Mouse (Mus musculus): Measurements from ENCODE around the gene Sgsm2.

The Sgsm2 gene

GRCm38 (mm10) chr11:74896901-74897677 is at the start of gene Sgsm2:
TSS of gene Sgsm2 (minus strand) at chr11:74897060.
- peak; percentile 79 for DNase-seq (ENCODE audit: low read depth, low spot score)

DNA sequence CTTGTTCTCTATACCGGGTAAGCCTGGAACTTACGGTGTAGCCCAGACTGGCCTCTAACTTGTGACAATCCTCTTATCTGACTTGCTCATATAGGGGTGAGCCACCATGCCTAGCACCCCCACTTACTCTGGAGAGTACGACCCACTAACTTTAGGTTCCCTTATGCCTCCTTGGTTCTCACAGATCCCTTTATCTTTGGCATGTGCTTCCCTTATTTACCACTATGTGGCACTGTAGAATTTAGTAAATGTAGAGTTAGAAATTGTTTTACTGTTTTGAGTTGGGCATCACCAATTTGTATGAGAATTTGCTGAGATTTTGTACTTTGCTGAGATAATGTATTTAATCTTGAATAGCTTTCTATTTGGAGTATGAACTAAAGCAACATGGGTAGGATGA is 49.5 kb upstream of the Sgsm2 start:
- peak; percentile 62 for DNase-seq (ENCODE audit: low read depth, low spot score)

DNA sequence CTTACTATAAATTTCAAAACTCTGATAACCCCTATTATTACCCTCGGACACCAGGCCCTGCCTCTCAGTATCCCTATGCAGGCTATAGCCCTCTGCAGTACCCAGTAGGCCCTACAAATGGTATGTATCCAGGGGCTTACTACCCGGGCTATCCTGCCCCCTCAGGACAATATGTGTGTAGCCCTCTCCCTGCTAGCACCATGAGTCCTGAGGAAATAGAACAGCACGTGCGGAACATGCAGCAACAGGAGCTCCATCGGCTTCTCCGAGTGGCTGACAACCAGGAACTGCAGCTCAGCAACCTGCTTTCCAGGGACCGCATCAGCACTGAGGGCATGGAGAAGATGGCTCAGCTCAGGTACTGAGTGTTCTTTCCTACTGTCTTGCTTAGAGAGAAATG is 33.5 kb upstream of the Sgsm2 start:
- no peak for DNase-seq (ENCODE audit: low read depth, low spot score)

- DNase-seq (ENCODE audit: low read depth, low spot score) = no peak
Observed at GRCm38 (mm10) chr11:74929111-74929510, 32.3 kb upstream of the Sgsm2 start.

DNA sequence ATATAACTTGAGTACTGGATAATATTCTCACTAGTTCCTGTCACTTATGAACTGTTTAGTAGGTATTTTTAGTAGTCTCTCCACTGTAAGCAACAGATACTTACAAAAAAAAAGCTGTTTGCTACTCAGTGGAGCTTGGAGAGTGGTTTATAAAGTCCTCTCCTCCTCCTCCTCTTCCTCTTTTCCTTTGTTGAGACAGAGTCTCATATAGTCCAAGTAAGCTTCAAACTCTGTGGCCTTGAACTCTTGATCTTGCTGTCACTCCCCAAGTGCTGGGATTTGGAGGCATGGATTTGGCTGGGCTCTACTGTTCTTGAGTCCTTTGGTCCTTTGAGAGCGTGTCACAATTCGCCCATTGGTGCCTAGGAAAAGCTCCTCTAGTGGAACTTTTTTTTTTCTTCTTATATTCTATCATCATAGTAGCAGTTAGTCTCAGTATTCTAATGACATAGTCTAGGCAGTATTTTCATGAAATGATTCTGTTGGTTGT is 30.4 kb upstream of the Sgsm2 start:
- no peak for DNase-seq (ENCODE audit: low read depth, low spot score)

DNA sequence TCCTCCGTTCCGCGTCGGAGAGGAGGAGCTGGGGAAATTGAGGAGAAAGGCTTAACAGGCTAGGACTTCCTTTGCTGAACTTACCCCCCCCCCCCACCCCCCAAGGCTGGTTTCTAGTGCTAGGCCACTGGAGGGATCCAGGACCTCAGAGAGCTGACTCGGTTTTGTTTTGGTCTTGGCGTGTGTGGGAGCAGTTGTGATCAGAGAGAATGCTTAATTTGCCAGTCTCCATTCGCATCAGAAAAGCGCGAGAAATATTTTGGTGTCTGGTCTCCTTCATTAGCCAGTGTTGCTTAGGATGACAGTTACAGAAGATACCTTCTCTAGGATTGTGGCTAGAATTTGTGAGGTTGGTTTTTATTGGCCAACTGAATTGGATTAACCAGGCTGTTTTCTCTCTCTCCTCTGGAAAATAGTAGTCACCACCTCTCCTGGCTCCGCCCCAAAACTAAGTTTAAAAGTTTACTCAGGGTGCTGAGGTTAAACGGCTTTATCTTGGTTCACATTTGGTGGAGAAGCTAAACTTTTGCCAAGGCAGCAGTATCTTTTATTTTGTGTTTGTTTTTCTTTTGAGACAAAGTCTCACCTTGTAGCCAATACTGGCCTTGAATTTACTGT is 29.6 kb upstream of the Sgsm2 start:
- DNase-seq (ENCODE audit: low read depth, low spot score) = peak; percentile 80

DNA sequence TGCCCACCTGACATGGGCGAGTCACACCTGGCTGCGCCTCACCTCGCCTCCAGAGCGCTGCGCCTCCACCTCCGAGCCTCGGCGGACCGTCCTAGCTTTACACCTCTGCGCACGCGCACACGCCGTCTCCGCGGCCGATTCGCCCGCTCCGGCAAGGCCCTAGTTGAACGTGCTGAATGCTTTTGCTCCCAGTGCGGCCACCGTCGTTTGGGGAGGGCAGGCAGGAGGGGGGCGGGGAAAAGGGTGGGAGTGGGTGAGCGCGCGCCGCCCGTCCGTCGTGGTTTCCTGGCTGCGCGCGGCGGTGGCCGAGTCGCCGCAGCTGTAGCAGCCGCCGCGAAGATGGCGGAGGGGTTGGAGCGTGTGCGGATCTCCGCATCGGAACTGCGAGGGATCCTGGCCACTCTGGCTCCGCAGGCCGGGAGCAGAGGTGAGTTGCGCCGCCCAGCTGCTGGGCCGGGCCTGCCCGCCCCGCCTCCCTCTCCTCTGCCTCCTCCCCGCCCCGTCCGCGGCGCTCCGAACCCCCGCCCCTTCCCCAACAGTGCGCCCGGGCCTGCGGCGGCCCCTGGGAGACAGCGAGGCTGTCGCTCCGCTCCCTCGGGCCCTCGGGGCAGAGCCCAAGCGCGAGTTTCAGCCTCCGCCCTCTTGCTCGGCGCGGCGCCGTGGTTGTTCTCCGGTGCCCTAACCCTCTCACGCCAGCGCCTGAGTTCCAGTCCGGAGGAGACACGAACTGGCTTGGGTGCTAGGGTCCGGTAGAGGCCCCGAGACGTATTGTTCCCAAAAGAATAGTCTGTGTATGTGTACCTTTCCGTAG is 28.9 kb upstream of the Sgsm2 start, which contains the start of the genes Smg6 and Srr:
Gene Smg6, plus strand, starts transcription at position 247 of the 811 bp plus-strand sequence.
Gene Srr, minus strand, starts transcription at position 372 of the 811 bp plus-strand sequence.
- DNase-seq (ENCODE audit: low read depth, low spot score) = peak; percentile 98

DNA sequence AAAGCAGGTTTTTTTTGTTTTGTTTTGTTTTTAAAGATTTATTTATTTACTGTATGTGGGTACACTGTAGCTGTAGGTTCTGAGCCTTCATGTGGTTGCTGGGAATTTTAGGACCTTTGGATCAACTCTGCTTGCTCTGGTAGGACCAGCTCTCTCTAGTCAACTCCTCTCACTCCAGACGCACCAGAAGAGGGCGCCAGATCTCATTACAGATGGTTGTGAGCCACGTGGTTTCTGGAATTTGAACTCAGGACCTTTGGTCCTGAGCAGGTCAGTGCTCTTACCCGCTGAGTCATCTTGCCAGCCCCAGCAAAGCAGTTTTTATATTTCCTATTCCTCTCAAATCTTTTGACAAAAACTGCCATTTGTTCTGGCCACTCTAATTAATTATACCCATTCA is 27.3 kb upstream of the Sgsm2 start:
- peak; percentile 53 for DNase-seq (ENCODE audit: low read depth, low spot score)

- DNase-seq (ENCODE audit: low read depth, low spot score) = no peak
Observed at GRCm38 (mm10) chr11:74919249-74919648, 22.4 kb upstream of the Sgsm2 start.

DNA sequence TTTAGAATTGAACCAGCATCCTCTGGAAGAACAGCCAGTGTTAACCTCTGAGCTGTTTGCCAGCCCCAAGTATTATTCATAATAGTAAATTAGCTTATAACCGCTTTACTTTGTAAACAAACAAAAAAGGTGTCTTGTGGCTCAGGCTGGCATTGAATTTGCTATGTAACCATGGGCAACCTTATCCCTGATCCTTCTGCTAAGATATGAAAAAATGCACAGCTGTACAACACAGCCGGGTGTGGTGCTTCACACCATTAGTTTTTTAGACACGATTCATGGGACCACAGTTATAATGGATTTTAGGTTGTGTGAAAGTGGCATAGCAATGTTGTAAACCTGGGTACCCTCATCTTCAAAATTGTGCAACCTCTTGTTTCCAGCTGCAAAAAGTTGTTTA is 15.6 kb upstream of the Sgsm2 start:
- DNase-seq (ENCODE audit: low read depth, low spot score) = no peak

GRCm38 (mm10) chr11:74909978-74910377 is 13.1 kb upstream of the Sgsm2 start:
- no peak for DNase-seq (ENCODE audit: low read depth, low spot score)

GRCm38 (mm10) chr11:74908618-74909399 is 11.9 kb upstream of the Sgsm2 start:
- no peak for DNase-seq (ENCODE audit: low read depth, low spot score)

DNA sequence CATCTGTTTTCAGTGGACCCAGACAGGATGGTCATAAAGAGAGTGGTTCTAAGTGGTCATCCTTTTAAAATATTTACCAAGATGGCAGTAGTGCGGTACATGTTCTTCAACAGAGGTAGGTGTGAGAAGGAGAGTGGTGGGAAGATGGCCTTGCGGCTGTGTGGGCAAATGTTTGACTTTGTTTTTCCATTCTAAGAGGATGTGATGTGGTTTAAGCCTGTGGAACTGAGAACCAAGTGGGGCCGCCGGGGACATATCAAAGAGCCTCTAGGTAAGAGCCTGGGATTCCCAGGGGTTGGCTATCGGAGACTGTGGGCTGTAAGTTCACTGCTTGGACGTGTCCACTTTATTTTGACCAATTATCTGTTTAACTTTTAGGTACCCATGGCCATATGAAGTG is 11.0 kb upstream of the Sgsm2 start:
- DNase-seq (ENCODE audit: low read depth, low spot score) = peak; percentile 18

DNA sequence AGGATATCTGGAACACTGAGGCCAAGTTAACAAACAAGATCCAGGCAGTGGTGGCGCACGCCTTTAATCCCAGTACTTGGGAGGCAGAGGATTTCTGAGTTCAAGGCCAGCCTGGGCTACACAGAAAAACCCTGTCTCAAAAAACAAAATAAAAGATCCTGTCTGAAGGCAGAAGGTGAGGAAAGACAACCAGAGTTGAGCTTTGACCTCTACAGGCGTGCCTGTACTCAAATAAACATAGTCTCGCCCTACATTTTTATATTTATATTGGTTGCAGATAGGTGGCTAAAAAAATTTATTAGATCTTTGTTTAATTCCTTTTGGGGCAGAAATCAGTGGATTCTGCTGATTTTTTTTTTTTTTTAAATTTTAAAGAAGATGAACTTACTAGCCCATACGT is 5.6 kb upstream of the Sgsm2 start:
- DNase-seq (ENCODE audit: low read depth, low spot score) = no peak

- DNase-seq (ENCODE audit: low read depth, low spot score) = no peak
Observed at GRCm38 (mm10) chr11:74901555-74901954, 4.7 kb upstream of the Sgsm2 start.

DNA sequence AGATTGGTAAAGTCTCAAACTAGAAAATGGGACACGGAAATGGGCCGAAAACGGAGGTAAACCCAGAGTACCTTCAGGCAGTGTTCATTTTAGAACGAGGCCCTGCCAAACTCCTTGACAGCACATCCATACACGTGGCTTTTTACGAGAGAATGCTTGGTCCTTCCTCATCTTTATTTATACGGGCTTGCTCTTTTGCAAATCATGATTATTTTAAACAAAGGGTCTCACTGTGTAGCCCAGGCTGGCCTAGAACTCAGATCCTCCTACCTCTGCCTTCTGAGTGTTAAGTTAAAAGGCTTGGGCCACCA is 1.6 kb upstream of the Sgsm2 start:
- DNase-seq (ENCODE audit: low read depth, low spot score) = no peak

GRCm38 (mm10) chr11:74897678-74898516 is 1.0 kb upstream of the Sgsm2 start, which contains the start of gene Tsr1:
TSS of gene Tsr1 (plus strand) at chr11:74898071.
- DNase-seq (ENCODE audit: low read depth, low spot score) = peak; percentile 92

DNA sequence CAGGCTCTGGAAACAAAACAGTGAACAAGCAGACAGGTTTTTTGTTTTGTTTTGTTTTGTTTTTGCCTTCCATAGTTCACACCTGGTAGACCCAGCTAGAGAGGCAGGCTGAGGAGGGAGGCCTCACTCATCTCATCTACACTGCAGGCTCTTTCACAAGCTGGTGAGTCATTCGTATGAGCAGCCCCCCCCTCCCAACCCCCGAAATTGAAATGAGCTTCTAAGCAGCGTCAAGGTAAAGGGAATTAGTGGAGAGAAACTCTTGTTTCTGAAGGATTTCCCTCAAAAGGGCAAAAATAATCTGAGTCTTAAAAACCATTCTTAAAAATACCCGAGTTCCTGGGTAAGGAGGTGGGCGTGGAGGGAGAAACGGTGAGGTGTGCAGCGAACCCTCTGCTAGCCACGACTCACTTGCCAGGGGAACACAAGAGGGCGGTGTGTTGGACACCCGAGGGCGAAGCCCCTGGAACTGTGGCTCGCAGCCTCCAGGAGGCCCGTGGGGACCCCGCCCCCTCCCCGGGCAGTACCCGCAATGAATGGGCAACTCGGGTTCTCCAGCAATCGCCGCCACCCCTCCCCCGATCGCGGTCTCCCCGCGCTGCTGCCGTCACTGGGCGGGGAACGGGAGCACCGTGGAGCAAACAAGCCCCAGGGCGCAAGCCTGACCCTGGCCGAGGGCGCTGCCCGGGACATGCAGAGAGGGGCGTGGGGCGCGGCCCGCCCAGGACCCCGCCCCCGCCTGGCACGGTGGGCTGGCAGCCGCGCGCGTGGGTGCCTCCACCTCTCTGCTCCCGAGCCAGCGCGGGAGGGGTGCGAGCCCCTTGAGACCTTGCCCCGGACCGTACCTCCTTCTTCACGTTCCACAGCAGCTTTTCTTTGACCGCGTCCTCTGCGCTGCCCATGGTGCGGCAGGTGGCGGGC is 620 bp downstream of the Sgsm2 start:
- peak; percentile 69 for DNase-seq (ENCODE audit: low read depth, low spot score)

GRCm38 (mm10) chr11:74894619-74895018 is 2.2 kb downstream of the Sgsm2 start:
- DNase-seq (ENCODE audit: low read depth, low spot score) = no peak
